Mouse (Mus musculus): Measurements from ENCODE around the gene Ktn1.

Gene Ktn1

DNA sequence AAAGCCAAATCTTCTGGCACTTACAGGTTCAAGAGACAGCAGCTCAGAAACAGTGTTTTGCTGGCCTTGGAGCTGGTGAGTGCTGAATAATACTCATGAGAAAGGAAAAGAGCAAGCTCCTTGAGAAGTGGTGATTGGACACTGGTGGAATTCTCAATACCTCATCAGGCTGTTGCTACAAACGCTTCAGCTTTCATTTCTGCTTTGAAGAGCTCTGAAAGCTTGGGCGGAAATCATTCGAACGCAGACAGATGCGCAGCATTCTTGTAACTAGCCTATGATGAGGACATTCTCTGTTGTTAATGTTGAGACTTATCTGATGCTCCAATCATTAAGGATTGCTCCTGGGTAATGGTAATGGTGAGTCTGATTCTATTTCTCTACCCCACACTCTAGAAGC, at the start of gene Ktn1:
Gene Ktn1, plus strand, starts transcription at position 231 of the 400 bp plus-strand sequence.
- DNase-seq (ENCODE audit: low spot score): peak; percentile 2

DNA sequence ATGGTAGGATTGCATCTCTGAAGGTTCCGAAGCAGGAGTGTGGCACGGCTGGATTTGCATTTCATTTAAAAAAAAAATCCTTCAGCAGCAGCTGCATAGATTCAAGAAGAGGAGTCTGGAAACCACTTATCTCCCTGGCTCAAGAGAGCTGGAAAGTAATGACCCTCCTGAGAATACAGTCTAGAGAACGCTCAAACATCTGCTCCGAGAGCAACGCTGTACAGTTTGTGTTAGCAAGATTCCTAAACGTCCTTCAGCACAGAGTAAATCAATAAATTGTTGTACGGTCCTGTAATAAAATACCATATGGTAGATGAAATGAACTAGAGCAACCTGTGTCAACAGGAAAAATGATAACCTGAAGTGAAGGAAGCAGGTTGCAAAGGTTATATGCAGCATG, 35.0 kb upstream of the Ktn1 start:
- no peak for DNase-seq (ENCODE audit: low spot score)

DNA sequence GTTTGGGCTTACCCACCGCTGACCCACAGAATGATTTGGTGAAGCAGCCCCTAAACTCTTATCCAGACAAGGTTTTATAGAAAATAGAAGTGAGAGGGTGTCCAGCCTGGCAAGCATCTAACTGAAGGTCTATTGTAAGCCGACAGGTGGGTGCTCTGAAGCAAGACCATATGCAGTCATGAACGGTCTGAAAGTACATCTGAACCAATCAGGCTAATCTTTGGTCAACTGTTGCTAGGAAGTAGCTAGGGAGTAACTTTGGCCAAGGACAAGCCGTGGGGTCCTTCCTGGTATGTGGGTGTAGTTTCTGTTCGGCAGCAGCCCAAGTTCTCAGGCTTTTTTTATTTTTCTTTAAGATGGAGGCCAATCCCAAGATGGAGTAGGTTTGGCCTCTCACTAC, 29.4 kb upstream of the Ktn1 start:
- no peak for DNase-seq (ENCODE audit: low spot score)

DNA sequence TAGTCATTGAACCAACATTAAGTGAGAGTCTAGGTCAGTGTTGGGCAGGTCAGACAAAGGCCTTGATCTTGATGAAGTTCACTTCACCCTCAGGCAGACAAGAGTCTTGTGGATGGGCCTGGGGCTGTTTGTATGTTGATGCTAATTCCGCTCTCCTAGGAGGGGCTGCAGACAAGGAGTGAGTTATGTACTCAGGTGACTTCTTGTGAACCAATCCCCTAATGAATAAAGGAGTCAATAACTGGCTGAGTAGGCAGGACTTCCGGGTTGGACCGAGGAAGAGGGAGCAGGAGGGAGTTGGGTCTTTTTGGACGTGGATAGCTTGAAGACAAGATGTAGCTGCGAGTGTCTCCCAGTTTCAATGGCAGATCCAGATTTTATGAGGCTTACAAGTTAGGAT, 26.3 kb upstream of the Ktn1 start:
- DNase-seq (ENCODE audit: low spot score): no peak

DNA sequence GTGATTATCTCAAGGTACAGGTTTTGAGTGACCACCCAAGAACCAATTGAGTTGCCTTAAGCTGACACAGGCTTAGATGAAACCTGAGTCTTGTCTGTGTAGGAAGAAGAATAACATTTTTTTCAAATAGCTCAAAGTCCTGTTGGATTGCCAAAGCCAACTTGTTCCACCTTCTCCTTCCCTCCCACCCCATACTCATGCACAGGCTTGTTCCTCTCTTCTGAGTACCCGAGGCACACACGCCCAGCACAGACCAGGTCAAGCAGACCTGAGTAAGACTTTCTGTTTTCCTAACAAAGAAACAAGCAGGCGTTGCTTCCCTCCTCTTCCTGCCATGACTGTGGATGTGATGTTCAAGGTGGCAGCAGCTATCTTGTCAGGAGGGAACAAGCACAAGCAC, 23.4 kb upstream of the Ktn1 start:
- no peak for DNase-seq (ENCODE audit: low spot score)

DNA sequence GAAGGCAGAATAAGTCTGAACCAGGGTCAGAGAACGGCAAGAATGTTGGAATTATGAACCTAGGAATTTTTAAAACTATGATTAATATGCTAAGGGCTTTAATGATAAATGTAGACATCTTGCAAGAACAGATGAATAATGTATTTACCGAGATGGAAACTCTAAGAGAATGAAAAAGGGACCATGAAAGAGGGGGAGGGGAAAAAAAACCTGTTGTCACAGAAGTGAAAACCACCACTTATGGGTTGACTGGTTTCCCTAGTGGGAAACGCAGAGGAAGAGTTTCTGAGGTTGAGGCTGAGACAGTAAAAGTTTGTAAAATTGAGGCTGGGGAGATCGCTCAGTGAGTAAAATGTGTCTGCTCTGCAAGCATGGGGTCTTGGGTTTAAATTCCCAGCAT, 22.1 kb upstream of the Ktn1 start:
- DNase-seq (ENCODE audit: low spot score): no peak

DNA sequence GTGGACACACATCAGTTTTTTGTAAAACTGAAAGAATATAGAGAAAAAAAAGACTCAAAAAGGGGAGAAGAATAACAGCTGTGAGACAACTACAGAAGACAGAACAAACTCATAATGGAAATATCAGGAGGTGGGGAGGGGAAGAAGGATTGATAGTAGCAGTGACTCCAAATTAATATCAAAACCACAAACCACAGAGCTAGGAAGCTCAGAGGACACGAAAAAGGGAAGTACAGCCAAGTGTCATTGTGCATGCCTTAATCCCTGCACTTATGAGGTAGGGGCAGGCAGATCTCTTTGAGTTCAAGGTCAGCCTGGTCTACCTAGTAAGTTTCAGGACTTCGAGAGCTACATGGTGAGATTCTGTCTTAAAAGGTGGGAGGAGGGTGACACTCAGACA, 21.4 kb upstream of the Ktn1 start:
- DNase-seq (ENCODE audit: low spot score): no peak

DNA sequence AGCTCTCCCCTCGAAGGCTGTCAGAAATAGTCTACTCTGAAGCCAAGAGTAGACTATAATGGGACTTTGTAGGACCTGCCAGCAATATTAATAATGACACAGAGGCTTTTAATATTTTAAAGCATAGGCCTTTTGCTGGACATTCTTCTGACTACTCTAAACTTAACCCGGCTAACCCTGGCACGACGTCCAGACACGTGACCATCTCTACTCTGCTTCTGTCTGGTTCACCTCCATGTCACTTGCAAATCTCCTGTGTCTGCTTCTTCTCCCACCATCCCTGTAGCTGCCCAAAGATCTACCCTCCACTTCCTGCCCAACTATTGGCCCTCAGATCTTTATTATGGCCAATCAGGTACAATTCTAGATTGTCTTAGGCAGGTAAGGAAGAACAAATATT, 20.9 kb upstream of the Ktn1 start:
- no peak for DNase-seq (ENCODE audit: low spot score)

DNA sequence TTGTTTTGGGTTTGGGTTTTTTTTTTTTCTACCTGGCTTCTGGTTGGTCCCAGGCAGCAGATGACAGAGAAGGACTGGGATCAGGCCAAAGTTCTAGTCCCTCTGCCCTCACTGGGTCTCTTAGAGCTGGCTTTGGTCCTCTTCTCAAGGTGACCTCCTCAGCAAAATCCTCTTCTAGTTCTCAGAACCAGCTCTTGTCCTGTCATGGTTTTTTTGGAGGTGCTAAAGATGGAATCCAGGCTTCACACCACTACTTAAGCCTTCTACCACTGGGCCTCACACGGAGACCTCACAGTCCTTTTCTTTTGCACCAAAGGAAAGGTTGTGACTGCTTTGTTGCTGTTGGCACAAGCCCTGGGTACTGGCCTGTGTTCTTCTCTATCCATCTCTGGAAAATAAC, 15.8 kb upstream of the Ktn1 start:
- no peak for DNase-seq (ENCODE audit: low spot score)

DNA sequence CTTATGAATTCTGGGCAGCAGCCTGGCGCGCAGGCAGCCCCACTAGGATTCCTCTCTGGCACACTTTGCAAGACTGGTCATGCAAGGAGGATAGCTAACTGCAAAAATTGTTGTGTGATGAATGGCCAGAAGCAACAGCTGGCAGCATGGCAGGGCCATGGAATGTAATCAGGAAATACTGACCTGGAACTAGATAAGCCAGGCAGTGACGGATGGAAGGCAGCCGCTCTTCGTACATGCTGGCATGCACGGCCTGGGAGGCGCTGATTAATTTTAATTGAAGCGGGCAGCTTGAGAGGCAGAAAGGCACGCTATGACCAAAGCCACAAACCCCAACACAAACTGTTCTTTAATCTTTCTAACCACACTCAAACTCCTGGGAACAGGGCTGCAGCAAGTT, 13.8 kb upstream of the Ktn1 start:
- no peak for DNase-seq (ENCODE audit: low spot score)

DNA sequence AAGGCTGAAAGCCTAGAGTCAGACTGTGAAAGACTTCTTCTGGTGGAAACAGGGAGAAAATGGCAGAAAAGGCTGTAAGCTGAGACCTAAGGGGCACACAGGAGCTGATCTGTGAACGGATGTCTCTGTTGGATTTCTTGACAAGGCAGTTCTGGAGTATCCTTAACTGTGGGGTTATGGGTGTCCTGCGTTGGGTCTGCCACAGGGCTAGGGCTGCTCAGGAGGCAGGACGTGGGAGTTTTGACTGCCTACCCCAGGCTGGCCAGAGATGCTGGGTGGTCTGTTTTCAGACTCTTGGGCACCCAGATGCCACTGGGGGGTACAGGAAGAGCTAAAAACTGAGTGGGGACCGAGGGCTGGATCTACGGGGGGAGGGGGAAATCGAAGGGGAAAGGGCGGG, 13.4 kb upstream of the Ktn1 start:
- no peak for DNase-seq (ENCODE audit: low spot score)

DNA sequence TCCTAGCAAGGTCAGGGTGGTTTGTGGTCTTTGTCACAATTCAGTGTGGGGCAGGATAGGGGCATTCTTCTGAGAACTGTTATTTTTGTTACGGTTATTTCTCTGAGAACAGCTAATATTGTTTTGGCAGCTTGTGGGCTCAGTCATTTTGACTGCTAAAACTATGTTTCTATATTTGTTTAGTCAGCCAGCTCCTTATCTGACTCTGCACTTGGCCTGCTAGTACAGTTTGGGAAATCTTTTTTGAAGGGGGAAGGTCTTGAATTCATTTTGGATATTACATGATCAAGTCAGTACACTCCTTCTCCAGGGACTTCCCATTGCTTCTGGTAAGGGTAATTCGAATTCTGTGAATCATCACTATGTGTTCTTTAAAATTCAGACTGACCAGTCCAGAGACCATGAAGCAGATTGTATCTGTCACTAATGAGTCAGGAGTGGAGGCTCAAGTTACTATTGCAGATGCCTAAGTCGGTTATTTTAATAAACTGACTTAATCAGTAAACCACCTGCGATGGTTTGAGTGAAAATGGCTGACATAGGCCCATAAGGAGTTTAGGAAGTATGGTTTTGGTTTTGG, 9.8 kb upstream of the Ktn1 start:
- DNase-seq (ENCODE audit: low spot score): no peak

DNA sequence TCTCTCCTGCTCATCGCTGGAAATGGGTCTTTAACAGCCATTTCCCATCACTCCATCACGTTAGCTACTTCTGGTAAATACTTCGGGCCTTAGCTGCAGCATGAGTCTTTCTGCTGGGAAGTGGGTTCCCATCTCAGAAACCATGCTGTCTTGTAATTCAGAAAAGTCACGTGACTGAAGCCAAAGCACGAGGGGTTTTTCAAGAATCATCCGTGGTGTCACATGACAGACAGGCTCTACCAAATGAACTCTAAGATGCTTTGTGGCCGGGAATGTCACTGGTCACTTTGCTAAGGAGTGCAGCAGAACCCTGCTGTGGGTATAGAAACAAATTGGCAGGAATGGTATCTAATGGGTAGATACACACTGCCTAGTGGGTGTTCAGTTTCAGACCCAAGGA, 2.6 kb upstream of the Ktn1 start:
- DNase-seq (ENCODE audit: low spot score): no peak

DNA sequence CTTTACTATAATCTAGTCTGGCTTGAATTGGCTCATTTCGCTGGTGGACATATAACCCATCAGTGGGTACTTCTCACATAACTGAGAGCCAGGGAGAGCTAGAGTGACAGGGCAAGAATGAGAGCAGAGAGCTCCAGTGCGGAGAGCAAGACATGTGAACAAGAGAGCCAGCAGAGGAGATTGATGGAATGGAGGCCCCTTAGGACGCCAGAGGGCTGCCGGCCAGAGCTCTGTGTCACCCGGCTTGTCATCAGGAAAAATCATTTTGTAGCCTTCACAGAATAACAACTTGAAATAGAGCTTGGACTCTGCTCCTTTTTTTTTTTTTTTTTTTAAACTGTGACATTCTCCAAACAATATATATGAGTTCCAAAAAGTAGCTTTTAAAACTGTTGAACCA, 2.0 kb upstream of the Ktn1 start:
- no peak for DNase-seq (ENCODE audit: low spot score)

DNA sequence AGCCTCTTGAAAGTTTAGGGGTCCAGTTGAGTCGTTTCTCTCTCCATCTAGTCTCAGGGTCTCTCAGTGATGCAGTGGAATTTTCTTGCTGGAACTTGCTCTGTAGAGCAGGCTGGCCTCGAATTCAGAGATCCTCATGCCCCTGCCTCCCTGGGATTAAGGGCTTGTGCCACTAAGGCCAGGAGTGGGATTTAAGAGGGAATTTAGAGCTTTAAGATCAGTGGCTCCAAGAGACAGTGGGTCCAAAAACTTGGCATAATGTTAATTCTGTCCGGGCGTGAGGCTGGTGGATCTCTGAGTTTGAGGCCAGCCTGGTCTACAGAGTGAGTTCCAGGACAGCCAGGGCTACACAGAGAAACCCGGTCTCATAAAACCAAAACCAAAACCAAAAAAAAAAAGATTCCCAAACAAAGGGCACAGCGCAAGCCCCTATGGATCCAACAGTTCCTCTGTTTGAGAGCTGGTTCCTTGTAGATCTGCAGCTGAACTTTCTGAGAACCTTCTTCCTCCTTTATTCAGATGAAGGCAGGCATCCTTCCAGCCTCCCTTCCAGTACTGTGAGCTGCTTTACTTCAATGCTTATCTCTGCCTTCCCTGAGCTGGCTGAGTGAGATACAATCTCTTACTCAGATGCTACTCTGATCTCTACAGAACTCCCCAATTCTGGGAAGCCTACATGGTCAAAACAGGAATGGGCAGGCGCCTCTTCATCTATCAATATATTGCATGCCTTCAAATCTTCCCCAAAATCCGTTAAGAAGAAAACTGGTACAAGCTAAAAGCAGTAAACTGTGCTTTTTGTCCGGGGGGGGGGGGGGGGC, 1.3 kb upstream of the Ktn1 start:
- DNase-seq (ENCODE audit: low spot score): no peak

DNA sequence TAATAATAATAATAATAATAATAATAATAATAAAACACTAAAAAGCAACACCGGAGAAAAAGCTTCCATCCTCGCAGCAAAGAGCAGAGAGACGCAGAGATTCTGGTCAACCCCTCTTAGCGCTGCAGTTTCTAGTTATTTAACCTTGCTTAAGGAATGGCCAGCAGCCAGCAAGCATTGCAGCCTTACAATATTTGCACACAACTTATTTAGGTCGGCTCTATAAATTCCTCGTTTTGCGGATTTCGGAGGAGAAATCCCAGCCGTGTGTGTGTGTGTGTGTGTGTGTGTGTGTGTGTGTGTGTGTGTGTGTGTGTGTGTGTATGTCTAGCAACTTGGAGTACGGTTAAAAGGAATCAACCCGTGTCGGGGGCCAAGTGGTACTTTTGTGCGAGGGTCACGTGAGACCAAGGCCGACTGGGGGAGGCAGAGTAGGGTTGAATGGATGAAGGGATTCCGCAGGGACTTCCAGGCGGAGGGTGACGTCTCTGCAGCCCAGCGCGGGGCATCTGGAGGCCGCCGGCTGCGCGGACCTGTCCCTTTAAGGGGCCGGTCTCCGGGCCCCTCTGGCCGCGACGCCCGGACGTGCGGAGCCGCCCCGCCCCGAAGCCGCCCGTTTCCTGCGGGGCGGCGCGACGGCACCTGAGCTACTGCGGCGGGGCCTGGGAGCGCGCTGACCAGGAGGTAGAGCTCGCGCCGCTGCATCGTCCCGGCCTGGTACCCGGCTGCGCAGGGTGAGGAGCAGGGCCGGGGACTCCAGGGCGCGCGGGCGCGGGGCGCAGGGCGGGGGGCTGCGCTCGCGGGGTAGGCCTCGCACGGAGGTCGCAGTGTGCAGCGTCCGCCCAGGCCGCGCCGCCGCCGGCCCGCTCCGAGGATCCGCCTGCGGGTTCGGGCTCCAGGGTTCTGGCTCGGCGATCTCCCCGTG, 720 bp downstream of the Ktn1 start:
- DNase-seq (ENCODE audit: low spot score): peak; percentile 39

DNA sequence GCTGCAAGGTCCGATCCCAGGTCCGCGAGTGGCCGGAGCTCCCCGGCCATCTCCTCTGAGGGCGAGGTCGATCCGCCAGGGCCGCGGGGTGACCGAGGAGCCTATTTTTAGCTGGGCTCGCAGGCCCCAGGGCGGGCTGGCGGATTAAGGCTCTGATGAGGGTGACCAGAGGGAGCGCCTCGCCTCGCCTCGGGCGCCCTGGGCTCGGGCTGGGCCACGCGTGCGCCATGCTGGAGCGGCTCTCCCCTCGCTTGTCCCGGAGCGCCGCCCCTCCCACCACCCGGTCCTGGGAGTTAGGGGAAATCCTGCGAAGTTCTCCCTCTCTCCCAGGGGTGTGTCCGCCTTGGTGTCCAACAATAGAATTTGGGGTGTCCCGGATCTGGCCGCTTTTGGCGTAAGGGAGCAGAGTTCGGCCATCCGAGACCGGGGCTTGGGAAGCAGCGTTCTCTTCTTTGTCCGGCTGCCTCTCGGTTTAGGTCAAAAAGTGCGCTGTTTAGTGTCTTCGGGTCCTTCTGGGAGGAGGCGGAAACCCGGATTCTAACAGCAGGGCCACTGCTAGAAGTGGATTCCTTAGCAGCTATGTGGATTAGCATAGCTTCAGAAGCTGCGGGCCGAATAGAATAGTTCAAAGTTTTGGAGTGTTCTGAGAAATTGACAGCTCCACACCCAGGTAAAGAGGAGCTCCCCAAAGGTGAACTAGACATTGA, 1.5 kb downstream of the Ktn1 start:
- peak; percentile 3 for DNase-seq (ENCODE audit: low spot score)

DNA sequence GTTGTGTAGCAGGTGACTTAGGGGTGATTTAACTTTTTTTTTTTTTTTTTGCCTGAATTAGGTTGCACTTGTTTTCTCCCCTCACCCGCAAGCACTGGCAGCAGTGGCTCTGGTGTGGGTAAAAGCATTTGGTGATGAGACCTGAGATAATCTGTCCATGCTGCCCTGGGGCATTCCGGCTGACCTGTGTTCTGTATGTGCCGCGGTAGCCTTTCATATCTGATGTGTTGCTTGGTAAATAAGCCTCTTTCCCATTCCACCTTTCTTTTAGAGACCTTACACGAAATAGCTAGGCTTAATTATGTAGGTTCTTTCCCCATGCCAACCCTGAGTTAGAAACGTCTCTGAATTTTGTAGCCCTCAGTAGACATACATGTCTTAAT, 2.1 kb downstream of the Ktn1 start:
- DNase-seq (ENCODE audit: low spot score): no peak

DNA sequence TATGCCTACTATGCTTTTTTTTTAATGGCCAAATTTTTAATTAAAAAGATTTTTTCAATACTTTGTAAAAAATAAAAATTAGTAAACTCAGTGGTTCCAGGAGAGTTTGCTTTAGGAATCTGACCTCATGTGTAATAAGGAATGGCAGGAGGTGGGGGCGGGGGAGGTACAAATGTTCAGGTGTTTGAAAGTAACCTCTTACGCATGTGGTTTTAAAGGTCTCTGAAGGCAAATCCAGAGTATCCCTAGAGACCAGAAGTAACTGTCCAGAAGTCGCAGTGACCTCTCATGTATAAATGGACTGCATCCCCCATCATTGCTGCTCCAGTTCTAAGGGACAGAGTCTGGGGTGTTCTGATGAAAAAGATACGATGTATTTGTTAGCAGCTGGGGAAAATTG, 3.0 kb downstream of the Ktn1 start:
- DNase-seq (ENCODE audit: low spot score): no peak

DNA sequence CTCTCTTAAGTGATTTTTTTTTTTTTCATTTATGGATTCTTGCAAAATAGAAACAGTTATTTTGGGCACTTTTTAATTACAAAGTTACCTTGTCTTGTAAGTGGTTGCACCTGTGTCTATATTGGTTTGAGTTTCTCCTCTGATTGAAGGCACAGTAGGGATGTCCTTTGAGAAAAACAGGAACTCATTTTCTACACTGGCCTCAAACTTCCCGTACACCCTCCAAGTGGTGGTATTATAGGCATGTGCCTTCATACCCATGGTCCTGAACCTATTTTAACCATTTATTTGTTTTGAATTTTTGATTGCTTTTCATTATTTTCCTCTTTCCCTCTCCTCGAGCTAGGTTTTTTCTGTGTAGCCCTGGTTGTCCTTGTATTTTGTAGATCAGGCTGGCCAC, 7.2 kb downstream of the Ktn1 start:
- no peak for DNase-seq (ENCODE audit: low spot score)

DNA sequence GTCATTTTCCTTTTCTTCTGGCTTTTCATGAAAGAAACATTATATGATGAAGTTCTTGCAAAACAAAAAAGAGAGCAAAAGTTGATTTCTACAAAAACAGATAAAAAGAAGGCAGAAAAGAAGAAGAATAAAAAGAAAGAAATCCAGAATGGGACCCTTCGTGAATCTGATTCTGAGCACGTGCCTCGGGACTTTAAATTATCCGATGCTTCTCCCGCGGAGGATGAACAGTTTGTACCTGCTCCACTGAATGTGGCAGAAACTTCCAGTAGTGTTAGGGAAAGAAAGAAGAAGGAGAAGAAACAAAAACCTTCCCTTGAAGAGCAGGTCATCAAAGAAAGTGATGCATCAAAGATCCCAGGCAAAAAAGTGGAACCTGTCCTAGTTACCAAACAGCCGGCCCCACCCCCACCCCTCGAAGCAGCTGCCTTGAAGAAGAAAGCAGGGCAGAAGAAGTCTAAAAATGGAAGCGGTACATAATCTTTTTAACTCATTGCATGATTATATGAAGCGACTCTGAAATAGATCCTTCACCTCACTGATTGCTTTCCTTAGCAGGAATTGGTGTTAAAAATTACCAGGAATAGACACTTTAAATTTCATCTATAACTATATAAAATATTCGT, 15.7 kb downstream of the Ktn1 start:
- DNase-seq (ENCODE audit: low spot score): no peak

DNA sequence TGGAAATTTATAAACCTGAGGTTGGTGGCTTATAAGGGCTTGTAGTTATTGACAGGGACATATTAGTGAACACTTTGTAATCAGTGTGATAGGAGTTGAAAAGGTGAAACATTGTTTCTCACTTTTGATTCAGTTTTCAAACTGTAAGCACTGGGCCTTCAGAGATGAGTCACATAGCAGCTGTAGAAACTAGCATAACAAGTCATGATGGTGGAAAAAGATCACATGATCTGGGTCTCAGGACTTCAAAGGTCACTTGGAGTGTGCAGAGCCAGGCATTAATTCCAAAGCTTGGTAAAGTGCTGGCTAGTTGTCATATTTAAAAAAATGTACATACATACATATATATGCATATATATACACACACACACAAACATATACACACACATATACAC, 16.2 kb downstream of the Ktn1 start:
- no peak for DNase-seq (ENCODE audit: low spot score)
